In genomic region chr10:39674766-39675165, GRCm38 (mm10) we compare ENCODE assay signal across 10 mouse cellular contexts. TPM values are rescaled to one million over a fixed set of nuclear protein-coding genes. Genes with fewer than 3 reads are reported as not detected.
DNase-seq lines count a peak whose midpoint lies in the region; ATAC-seq and TF ChIP-seq lines count a peak whose summit lies in the region.
"Had no signal": no experiment of that assay in that cellular context is flagged by ENCODE, and none has a peak within 500 bp of the region (broad histone marks: within the 10 kb centered on the region; RNA-seq: fewer than 3 reads in every experiment).

No protein-coding gene starts in this region.

- TF ChIP-seq POLR2A in brain, embryonic 14.5 days (IDR thresholded peaks at IDR 0.05; ENCODE audit: borderline replicate concordance, extremely low read depth, insufficient read depth, insufficient read length, poor library complexity, severe bottlenecking): no peak

- H3K9ac ChIP-seq in forebrain, embryonic 16.5 days (replicated peaks; ENCODE audit: low read depth, low read length): no peak overlapping the region
- H3K9ac ChIP-seq in midbrain, embryonic 15.5 days: no peak overlapping the region
- H3K9ac ChIP-seq: liver, embryonic 12.5 days had no signal

- no peak overlapping the region for H3K4me3 ChIP-seq in layer of hippocampus, adult 2 months
- H3K4me3 ChIP-seq in forebrain, embryonic 16.5 days (replicated peaks; ENCODE audit: low read length): no peak overlapping the region
- no peak overlapping the region for H3K4me3 ChIP-seq in midbrain, embryonic 15.5 days
- H3K4me3 ChIP-seq: liver, embryonic 12.5 days had no signal

- peak overlapping the region; percentile 62 for H3K27ac ChIP-seq in layer of hippocampus, adult 2 months
- H3K27ac ChIP-seq in forebrain, embryonic 16.5 days (ENCODE audit: low read length): 0 out of 2 replicates have a peak overlapping the region, but pooled peaks have one; percentile 15
- 0 out of 2 replicates have a peak overlapping the region, but pooled peaks have one; percentile 18 for H3K27ac ChIP-seq in midbrain, embryonic 15.5 days
- H3K27ac ChIP-seq: liver, embryonic 12.5 days had no signal

- no peaks in the 10 kb centered on the region for H3K9me3 ChIP-seq in forebrain, embryonic 16.5 days (ENCODE audit: control insufficient read depth, low read length)
- H3K9me3 ChIP-seq in midbrain, embryonic 15.5 days: no peaks in the 10 kb centered on the region
- H3K9me3 ChIP-seq: liver, embryonic 12.5 days had no signal

- ATAC-seq in forebrain, embryonic 16.5 days: no peak
- ATAC-seq in midbrain, embryonic 15.5 days (replicated peaks): no peak
- ATAC-seq: liver, embryonic 12.5 days had no signal

- peaks cover 19% of the 10 kb centered on the region for H3K4me1 ChIP-seq in forebrain, embryonic 16.5 days (replicated peaks; ENCODE audit: control insufficient read depth, insufficient read depth, low read length)
- peaks cover 25% of the 10 kb centered on the region for H3K4me1 ChIP-seq in midbrain, embryonic 15.5 days
- H3K4me1 ChIP-seq: liver, embryonic 12.5 days had no signal

- no peak overlapping the region for H3K4me2 ChIP-seq in forebrain, embryonic 16.5 days (ENCODE audit: low read length)
- no peak overlapping the region for H3K4me2 ChIP-seq in midbrain, embryonic 15.5 days
- H3K4me2 ChIP-seq: liver, embryonic 12.5 days had no signal

- TF ChIP-seq CTCF in layer of hippocampus, adult 2 months (conservative IDR thresholded peaks at IDR 0.05): no peak
- no peak for TF ChIP-seq CTCF in brain, embryonic 14.5 days (IDR thresholded peaks at IDR 0.05; ENCODE audit: borderline replicate concordance, extremely low read depth, insufficient read depth, insufficient read length)

- DNase-seq in layer of hippocampus, adult 2 months (ENCODE audit: low spot score in 2 of 2): peak in 1 of 2 experiments; percentile 41
- no peak for DNase-seq in layer of hippocampus, postnatal 36 days
- DNase-seq in brain, embryonic 14.5 days (ENCODE audit: low read depth): peak; percentile 58
- DNase-seq in adrenal gland, adult 8-10 months: no peak
- no peak for DNase-seq in cerebellum, adult 11 months
- DNase-seq in cerebellum, adult 9-10 months: no peak
- DNase-seq: heart, postnatal 4 days had no signal

- 0 out of 2 replicates have a peak, but pooled peaks cover 3% of the 10 kb centered on the region for H3K36me3 ChIP-seq in forebrain, embryonic 16.5 days (ENCODE audit: control insufficient read depth, insufficient read depth)
- no peaks in the 10 kb centered on the region for H3K36me3 ChIP-seq in midbrain, embryonic 15.5 days (replicated peaks)
- H3K36me3 ChIP-seq: liver, embryonic 12.5 days had no signal

- no peaks in the 10 kb centered on the region for H3K27me3 ChIP-seq in forebrain, embryonic 16.5 days (replicated peaks; ENCODE audit: control insufficient read depth, insufficient read depth, low read length)
- no peaks in the 10 kb centered on the region for H3K27me3 ChIP-seq in midbrain, embryonic 15.5 days (replicated peaks)
- H3K27me3 ChIP-seq: liver, embryonic 12.5 days had no signal

- 12% methylated on average over 3 of the region's 3 CpGs for WGBS in forebrain, embryonic 16.5 days
- WGBS in midbrain, embryonic 15.5 days: 20% methylated on average over 3 of the region's 3 CpGs

RNA-seq across cellular contexts. Expression of gene Rev3l, which starts 57.2 kb away (rescaled TPM):
- 10 to 100 TPM; 39.4 to 41.1 TPM for total RNA-seq in layer of hippocampus, adult 2 months (2021)
- total RNA-seq in layer of hippocampus, postnatal 36 days (2021): 10 to 100 TPM; 37.3 to 44.2 TPM
- 113 and 127 TPM in 2 replicates for polyA plus RNA-seq in brain, embryonic 14.5 days (2012; rRNA removed)
- 23.7 and 28.8 TPM in 2 replicates for polyA plus RNA-seq in forebrain, embryonic 16.5 days (2015; fragmentation: Nextera tagmentation; extraction: Ambion mirVana)
- 39.3 and 43.6 TPM in 2 replicates for polyA plus RNA-seq in midbrain, embryonic 15.5 days (2015; fragmentation: Nextera tagmentation; extraction: Ambion mirVana)
- total RNA-seq in adrenal gland, adult 8-10 months (2022): 10 to 100 TPM; 21.0 to 34.0 (median 26.8) TPM
